Mouse (Mus musculus): ENCODE results near the gene Gprc5c. TPM values are rescaled to one million over a fixed set of nuclear protein-coding genes. Genes with fewer than 3 reads are reported as not detected.

Gprc5c gene
- polyA plus RNA-seq, 1 experiment from 2014 or later = 3.7 TPM

DNA sequence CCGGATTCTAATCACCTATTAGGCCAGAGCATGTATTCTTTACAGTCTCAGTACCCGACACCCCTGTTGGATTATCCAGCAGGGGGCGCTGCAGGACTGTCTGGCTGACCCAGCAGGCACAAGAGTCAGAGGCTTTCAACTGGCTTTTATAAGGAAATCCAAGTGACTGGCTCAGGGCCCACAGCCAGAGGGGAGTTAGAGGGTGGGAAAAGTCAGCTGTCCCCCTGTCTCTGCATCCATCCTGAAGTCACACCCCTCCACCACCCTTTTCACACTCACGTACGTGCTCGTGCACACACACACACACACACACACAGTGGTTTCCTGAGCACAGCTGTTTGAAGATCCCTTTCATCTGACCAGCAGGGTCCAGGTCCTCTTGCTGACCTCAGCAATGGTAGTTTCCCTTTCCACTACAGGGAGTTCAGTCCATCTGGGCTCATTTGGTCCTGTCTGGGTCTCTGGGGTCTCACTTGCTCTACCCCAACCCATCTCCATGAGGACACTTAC lies 38.2 kb upstream of the Gprc5c start:
- Histone ChIP-seq H3K9me3 (ENCODE audit: control insufficient read depth, low read length) (no peaks in the 10 kb centered on the region), H3K4me2 (ENCODE audit: low read depth, low read length) (no peak overlapping the region), H3K27ac (ENCODE audit: low read depth, low read length) (no peak overlapping the region), H3K36me3 (ENCODE audit: control insufficient read depth, insufficient read depth, low read length) (no peaks in the 10 kb centered on the region), H3K4me3 (ENCODE audit: low read depth, low read length) (no peak overlapping the region), H3K27me3 (ENCODE audit: control insufficient read depth, insufficient read depth, low read length) (no peaks in the 10 kb centered on the region), H3K9ac (replicated peaks; ENCODE audit: low read depth, low read length) (no peak overlapping the region), H3K4me1 (ENCODE audit: control insufficient read depth, insufficient read depth, low read length) (no peaks in the 10 kb centered on the region)
- WGBS = 14% methylated on average over 6 of the region's 6 CpGs
- peak; percentile 69; the same call in 1 of the 2 replicates for ATAC-seq (ENCODE audit: low read depth)

DNA sequence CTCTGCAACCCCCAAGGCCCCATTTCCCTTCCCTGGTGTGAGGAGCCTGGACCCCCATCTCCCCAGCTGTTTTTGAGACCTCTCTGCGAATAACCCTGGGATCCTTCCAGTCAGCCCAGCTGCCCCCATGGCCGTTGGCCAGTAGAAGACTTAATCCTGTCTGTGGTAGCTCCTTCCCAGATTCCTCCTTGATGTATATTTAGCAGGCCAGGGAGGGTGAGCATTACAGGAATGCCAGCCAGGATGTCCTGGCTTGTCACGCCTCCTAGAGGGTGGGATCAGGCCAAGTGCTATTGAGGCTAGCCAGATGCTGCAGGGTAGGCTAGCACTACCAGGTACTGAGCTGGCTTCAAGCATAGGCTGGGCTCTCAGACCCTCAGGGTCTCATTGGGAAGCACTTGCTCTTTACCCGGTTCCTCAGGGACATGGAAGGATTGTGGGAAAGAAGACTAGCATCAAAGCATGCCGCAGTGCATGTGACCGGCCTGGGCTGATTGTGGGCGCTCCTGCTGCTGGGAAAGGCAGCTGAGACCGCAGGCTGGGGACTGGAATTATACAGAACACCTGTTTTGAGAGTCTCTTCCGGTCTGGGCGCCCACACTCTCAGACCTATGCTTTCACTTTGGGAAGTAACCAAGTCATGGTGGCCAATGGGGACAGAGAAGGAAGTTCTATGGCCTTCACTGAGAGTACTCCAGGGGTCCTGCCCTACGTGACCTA lies 35.9 kb upstream of the Gprc5c start:
- H3K27ac ChIP-seq (ENCODE audit: low read depth, low read length) = no peak overlapping the region
- H3K4me1 ChIP-seq (ENCODE audit: control insufficient read depth, insufficient read depth, low read length) = no peaks in the 10 kb centered on the region
- H3K9me3 ChIP-seq (ENCODE audit: control insufficient read depth, low read length) = no peaks in the 10 kb centered on the region
- no peak overlapping the region for H3K4me2 ChIP-seq (ENCODE audit: low read depth, low read length)
- no peak overlapping the region for H3K4me3 ChIP-seq (ENCODE audit: low read depth, low read length)
- no peaks in the 10 kb centered on the region for H3K27me3 ChIP-seq (ENCODE audit: control insufficient read depth, insufficient read depth, low read length)
- ATAC-seq (ENCODE audit: low read depth) = no peak
- 81% methylated on average over 11 of the region's 11 CpGs for WGBS
- H3K9ac ChIP-seq (replicated peaks; ENCODE audit: low read depth, low read length) = no peak overlapping the region
- H3K36me3 ChIP-seq (ENCODE audit: control insufficient read depth, insufficient read depth, low read length) = no peaks in the 10 kb centered on the region

DNA sequence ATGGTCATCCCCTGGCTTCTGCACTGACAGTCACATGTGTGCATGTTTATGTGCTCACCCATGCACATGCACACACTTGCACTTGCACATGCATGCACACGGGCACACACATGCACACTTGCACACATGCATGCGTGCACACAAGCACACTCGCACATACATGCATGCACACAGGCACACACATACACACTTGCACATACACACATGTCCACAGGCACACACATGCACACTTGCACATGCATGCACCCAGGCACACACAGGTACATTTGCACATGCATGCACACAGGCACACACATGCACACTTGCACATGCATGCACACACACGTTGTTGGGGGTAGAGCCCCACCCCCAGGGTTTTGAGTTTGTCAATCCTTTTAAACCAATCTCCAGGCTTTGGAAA lies 34.0 kb upstream of the Gprc5c start:
- Histone ChIP-seq H3K4me3 (ENCODE audit: low read depth, low read length) (no peak overlapping the region), H3K9me3 (ENCODE audit: control insufficient read depth, low read length) (no peaks in the 10 kb centered on the region), H3K4me2 (ENCODE audit: low read depth, low read length) (no peak overlapping the region), H3K27ac (ENCODE audit: low read depth, low read length) (no peak overlapping the region), H3K36me3 (ENCODE audit: control insufficient read depth, insufficient read depth, low read length) (no peaks in the 10 kb centered on the region), H3K9ac (replicated peaks; ENCODE audit: low read depth, low read length) (no peak overlapping the region), H3K4me1 (ENCODE audit: control insufficient read depth, insufficient read depth, low read length) (no peaks in the 10 kb centered on the region), H3K27me3 (ENCODE audit: control insufficient read depth, insufficient read depth, low read length) (no peaks in the 10 kb centered on the region)
- no peak for ATAC-seq (ENCODE audit: low read depth)
- 96% methylated on average over 4 of the region's 4 CpGs for WGBS

DNA sequence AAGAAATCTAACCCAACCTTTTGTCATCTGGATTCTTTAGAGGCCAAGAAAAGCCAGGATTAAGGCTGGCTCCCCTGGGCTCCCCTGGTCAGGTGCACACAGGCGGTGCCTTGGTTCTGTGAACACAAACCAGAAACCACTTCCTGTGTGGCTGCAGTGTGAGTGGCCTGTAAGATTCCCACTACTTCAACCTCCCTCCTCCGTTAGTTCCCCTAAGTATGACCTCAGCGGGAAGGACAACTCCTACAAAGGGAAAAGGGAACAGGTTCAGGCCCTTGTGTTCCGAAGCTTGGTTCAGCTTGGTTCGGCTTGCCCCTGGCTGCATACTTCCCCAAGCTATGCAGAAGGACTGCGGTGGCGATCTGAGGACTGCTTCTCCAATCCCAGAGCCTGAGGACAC lies 32.8 kb upstream of the Gprc5c start:
- Histone ChIP-seq H3K27ac (ENCODE audit: low read depth, low read length) (no peak overlapping the region), H3K4me2 (ENCODE audit: low read depth, low read length) (no peak overlapping the region), H3K4me3 (ENCODE audit: low read depth, low read length) (no peak overlapping the region), H3K36me3 (ENCODE audit: control insufficient read depth, insufficient read depth, low read length) (no peaks in the 10 kb centered on the region), H3K4me1 (ENCODE audit: control insufficient read depth, insufficient read depth, low read length) (peaks cover 3% of the 10 kb centered on the region; the same call in 1 of the 2 replicates), H3K9ac (replicated peaks; ENCODE audit: low read depth, low read length) (no peak overlapping the region), H3K9me3 (ENCODE audit: control insufficient read depth, low read length) (no peaks in the 10 kb centered on the region), H3K27me3 (ENCODE audit: control insufficient read depth, insufficient read depth, low read length) (no peaks in the 10 kb centered on the region)
- ATAC-seq (ENCODE audit: low read depth) = no peak
- WGBS = 94% methylated on average over 7 of the region's 7 CpGs

DNA sequence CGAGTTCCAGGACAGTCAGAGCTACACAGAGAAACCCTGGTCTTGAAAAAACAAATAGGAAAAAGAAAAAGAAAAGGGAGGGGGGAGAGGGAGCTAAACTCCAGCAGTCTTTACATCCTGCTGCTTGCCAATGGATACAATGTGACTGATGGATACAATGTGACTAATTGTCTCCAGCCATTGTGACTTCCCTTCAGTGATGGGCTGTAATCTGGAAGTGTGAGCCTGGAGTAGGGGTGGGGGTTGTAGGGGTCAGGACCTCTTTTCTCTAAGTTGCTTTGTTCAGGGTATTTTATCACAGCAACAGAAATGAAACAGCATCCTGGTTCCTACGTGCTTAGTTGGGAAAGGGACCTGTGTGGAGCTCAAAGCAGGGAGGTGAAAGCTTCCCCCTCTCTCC lies 31.8 kb upstream of the Gprc5c start:
- Histone ChIP-seq H3K4me2 (ENCODE audit: low read depth, low read length) (no peak overlapping the region), H3K4me1 (ENCODE audit: control insufficient read depth, insufficient read depth, low read length) (peaks cover 8% of the 10 kb centered on the region; the same call in 1 of the 2 replicates), H3K36me3 (ENCODE audit: control insufficient read depth, insufficient read depth, low read length) (no peaks in the 10 kb centered on the region), H3K9ac (replicated peaks; ENCODE audit: low read depth, low read length) (no peak overlapping the region), H3K27ac (ENCODE audit: low read depth, low read length) (no peak overlapping the region), H3K9me3 (ENCODE audit: control insufficient read depth, low read length) (no peaks in the 10 kb centered on the region), H3K4me3 (ENCODE audit: low read depth, low read length) (no peak overlapping the region), H3K27me3 (ENCODE audit: control insufficient read depth, insufficient read depth, low read length) (no peaks in the 10 kb centered on the region)
- 9% methylated on average over 2 of the region's 2 CpGs for WGBS
- ATAC-seq (ENCODE audit: low read depth) = no peak

DNA sequence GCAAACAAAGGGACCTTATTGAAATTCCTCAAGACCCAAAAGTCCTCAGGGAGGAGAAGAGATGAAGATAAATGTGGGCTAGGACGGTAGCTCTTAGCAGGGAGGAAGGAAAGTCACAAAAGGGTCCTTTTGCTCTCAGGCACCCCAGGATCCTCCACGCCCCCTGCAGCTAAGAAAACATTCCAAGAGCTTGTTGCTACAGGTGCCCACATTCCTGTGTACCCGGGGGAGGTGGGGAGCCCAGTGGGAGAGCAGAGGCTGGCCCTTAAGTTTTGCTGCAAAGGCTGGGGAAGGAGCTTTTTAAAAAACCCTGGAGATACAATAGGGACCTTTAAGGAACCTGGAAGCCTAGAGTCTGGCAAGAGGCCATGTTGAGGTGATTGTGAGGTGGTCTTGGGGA lies 30.5 kb upstream of the Gprc5c start:
- Histone ChIP-seq H3K9ac (replicated peaks; ENCODE audit: low read depth, low read length) (no peak overlapping the region), H3K36me3 (ENCODE audit: control insufficient read depth, insufficient read depth, low read length) (no peaks in the 10 kb centered on the region), H3K4me2 (ENCODE audit: low read depth, low read length) (no peak overlapping the region), H3K4me1 (ENCODE audit: control insufficient read depth, insufficient read depth, low read length) (peaks cover 8% of the 10 kb centered on the region; the same call in 1 of the 2 replicates), H3K4me3 (ENCODE audit: low read depth, low read length) (no peak overlapping the region), H3K9me3 (ENCODE audit: control insufficient read depth, low read length) (no peaks in the 10 kb centered on the region), H3K27ac (ENCODE audit: low read depth, low read length) (no peak overlapping the region), H3K27me3 (ENCODE audit: control insufficient read depth, insufficient read depth, low read length) (no peaks in the 10 kb centered on the region)
- no peak for ATAC-seq (ENCODE audit: low read depth)
- 35% methylated on average over 3 of the region's 3 CpGs for WGBS

DNA sequence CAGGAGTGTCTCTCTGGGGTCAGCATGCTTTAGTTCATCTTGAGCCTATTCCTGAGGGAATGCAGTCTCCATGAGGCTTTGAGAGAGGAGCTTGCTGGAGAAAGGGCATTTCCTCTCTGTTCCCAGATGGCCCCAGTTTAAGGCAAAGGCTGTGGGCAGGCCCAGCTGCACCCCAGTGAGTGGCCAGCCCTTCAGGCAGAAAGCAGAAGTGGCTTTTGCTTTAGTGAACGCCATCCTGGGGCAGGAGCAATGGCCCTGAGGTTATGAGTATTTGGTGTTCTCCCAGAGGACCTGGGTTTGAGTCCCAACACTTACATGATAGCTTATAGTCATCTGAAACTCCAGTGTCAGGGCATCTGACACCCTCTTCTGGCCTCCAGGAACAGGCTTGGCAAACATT lies 29.6 kb upstream of the Gprc5c start:
- Histone ChIP-seq H3K4me2 (ENCODE audit: low read depth, low read length) (no peak overlapping the region), H3K36me3 (ENCODE audit: control insufficient read depth, insufficient read depth, low read length) (no peaks in the 10 kb centered on the region), H3K27me3 (ENCODE audit: control insufficient read depth, insufficient read depth, low read length) (no peaks in the 10 kb centered on the region), H3K4me1 (ENCODE audit: control insufficient read depth, insufficient read depth, low read length) (peaks cover 8% of the 10 kb centered on the region; the same call in 1 of the 2 replicates), H3K9me3 (ENCODE audit: control insufficient read depth, low read length) (no peaks in the 10 kb centered on the region), H3K9ac (replicated peaks; ENCODE audit: low read depth, low read length) (no peak overlapping the region), H3K27ac (ENCODE audit: low read depth, low read length) (no peak overlapping the region), H3K4me3 (ENCODE audit: low read depth, low read length) (no peak overlapping the region)
- 71% methylated on average over 1 of the region's 1 CpGs for WGBS
- ATAC-seq (ENCODE audit: low read depth) = no peak

DNA sequence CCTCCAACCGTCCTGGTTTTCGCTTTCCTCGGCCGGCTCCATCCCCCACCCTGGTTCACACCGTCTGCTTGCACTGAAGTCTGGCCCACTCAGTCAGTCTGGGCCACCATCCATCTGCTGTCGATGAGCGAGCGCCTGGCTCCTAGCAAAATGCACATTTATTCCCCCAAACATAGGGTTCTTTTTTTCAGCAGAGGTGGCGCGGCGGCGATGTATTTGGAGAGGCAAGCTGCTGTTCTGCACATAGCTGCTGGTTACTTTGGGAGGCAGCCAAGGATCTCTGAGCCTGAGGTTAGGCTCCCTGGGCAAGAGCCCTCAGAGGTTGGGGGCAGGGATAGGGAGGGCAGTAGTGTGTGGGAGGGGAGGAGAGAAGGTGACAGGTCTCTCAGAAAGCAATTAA lies 28.2 kb upstream of the Gprc5c start:
- WGBS = 36% methylated on average over 12 of the region's 12 CpGs
- H3K36me3 ChIP-seq (ENCODE audit: control insufficient read depth, insufficient read depth, low read length) = no peaks in the 10 kb centered on the region
- no peak overlapping the region for H3K4me2 ChIP-seq (ENCODE audit: low read depth, low read length)
- H3K9me3 ChIP-seq (ENCODE audit: control insufficient read depth, low read length) = no peaks in the 10 kb centered on the region
- peak; percentile 41; the same call in 1 of the 2 replicates for ATAC-seq (ENCODE audit: low read depth)
- no peak overlapping the region for H3K9ac ChIP-seq (replicated peaks; ENCODE audit: low read depth, low read length)
- no peak overlapping the region; the same call in 1 of the 2 replicates for H3K27ac ChIP-seq (ENCODE audit: low read depth, low read length)
- no peak overlapping the region for H3K4me3 ChIP-seq (ENCODE audit: low read depth, low read length)
- peaks cover 8% of the 10 kb centered on the region; the same call in 1 of the 2 replicates for H3K4me1 ChIP-seq (ENCODE audit: control insufficient read depth, insufficient read depth, low read length)
- H3K27me3 ChIP-seq (ENCODE audit: control insufficient read depth, insufficient read depth, low read length) = no peaks in the 10 kb centered on the region

DNA sequence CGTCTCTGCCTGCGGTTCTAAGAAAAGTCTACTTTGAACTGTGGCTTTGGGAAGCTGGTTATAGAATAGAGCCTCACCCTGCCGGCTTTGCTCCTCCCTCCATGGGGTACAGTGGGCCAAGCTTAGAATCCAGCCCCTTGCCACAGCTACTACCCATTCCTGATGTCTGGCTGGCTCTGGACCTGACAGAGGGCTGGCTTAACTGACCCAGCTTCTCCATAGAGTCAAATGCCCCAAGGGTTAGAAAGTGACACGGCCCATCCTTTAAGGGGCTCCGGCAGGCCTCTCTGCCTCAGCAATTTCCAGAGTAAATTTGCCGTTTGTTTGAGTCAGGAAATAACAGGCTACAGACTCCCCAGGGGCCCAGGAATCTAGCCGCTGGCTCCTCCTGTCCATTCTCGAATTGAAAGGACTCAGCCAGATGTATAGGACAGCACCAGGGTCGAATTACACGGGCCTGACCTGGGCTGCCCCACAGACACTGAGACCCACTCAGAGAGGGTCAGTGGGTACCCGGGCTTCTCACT lies 27.7 kb upstream of the Gprc5c start:
- no peaks in the 10 kb centered on the region for H3K36me3 ChIP-seq (ENCODE audit: control insufficient read depth, insufficient read depth, low read length)
- 0 out of 2 replicates have a peak overlapping the region, but pooled peaks have one; percentile 21 for H3K9ac ChIP-seq (replicated peaks; ENCODE audit: low read depth, low read length)
- peaks cover 8% of the 10 kb centered on the region; the same call in 1 of the 2 replicates for H3K4me1 ChIP-seq (ENCODE audit: control insufficient read depth, insufficient read depth, low read length)
- H3K27ac ChIP-seq (ENCODE audit: low read depth, low read length) = no peak overlapping the region; the same call in 1 of the 2 replicates
- WGBS = 3% methylated on average over 11 of the region's 11 CpGs
- H3K4me2 ChIP-seq (ENCODE audit: low read depth, low read length) = no peak overlapping the region
- no peak for ATAC-seq (ENCODE audit: low read depth)
- no peaks in the 10 kb centered on the region for H3K27me3 ChIP-seq (ENCODE audit: control insufficient read depth, insufficient read depth, low read length)
- H3K9me3 ChIP-seq (ENCODE audit: control insufficient read depth, low read length) = no peaks in the 10 kb centered on the region
- H3K4me3 ChIP-seq (ENCODE audit: low read depth, low read length) = no peak overlapping the region

All from neural tube, embryonic 14.5 days (tissue).